Mouse (Mus musculus) macrophage (primary cell): ENCODE measurements at regions not wholly inside any gene's neighbourhood (a gene's known extent, or its start where the extent isn't known, plus 50 kb on each side); places are given as distances from the start of the nearest gene placed in this dataset.

Source experiments
- H3K27ac ChIP-seq: fragments of 350-480 bp; formaldehyde crosslinking; 2 replicates; pipeline ENCODE4 v1.9.0; 2021
- H3K36me3 ChIP-seq: fragments of 350-480 bp; formaldehyde crosslinking; 2 replicates; pipeline ENCODE4 v1.9.0; 2021; ENCODE audit errors: inconsistent target
- H3K4me3 ChIP-seq: fragments of 350-480 bp; formaldehyde crosslinking; 2 replicates; pipeline ENCODE4 v1.9.0; 2021; ENCODE audit errors: inconsistent target
- H3K79me2 ChIP-seq: fragments of 350-480 bp; formaldehyde crosslinking; 2 replicates; pipeline ENCODE4 v1.9.0; 2021; ENCODE audit errors: inconsistent target
- WGBS: methylation state at CpG from one replicate; pipeline ENCODE4 v1.1.7; 2026; ENCODE audit warnings: inconsistent platforms; ENCODE audit not compliant: missing documents; 5-methylcytosine and 5-hydroxymethylcytosine counted together

DNA sequence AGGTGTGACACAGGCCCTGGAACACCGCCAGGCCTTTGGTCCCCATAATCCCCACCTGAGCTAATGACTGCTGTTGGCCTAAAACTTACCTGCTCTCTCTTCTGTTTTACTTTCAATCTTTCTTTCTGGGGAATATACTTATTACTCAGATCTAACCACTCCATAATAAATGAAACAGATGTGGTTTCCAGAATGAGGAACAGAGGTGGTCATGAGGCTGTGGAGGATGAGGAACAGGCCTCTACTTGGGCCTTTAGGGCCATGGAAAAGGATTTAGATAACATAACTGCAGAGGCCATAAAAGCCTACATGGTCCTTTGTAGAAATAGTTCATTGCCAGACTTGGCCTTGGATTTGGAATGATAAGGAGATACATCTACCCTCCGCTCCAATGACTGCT, 74.1 kb downstream of the B3gnt5 start:
- Histone ChIP-seq H3K4me3 (no peak overlapping the region), H3K36me3 (no peaks in the 10 kb centered on the region), H3K79me2 (no peaks in the 10 kb centered on the region), H3K27ac (no peak overlapping the region)
- WGBS = 66% methylated on average over 2 of the region's 2 CpGs

GRCm38 (mm10) chr16:19834750-19835149, 74.7 kb downstream of the B3gnt5 start:
- Histone ChIP-seq H3K4me3 (no peak overlapping the region), H3K79me2 (no peaks in the 10 kb centered on the region), H3K36me3 (no peaks in the 10 kb centered on the region), H3K27ac (no peak overlapping the region)
- 6% methylated on average over 2 of the region's 2 CpGs for WGBS

DNA sequence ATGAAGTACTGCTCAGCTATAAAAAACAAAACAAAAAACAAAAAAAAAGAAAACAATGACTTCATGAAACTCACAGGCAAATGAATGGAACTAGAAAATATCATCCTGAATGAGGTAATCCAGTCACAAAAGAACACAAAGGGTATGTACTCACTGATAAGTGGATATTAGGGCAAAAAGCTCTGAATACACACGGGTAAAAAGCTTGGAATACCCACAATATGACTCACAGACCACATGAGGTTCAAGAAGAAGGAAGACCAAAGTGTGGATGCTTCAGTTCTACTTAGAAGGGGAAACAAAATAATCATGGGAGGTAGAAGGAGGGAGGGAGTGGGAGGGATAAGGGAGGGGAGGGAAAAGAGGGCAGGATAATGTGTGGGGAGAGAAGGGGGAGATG, 79.8 kb downstream of the B3gnt5 start:
- Histone ChIP-seq H3K27ac (no peak overlapping the region), H3K79me2 (no peaks in the 10 kb centered on the region), H3K4me3 (no peak overlapping the region), H3K36me3 (no peaks in the 10 kb centered on the region)
- 0% methylated on average over 1 of the region's 1 CpGs for WGBS

- Histone ChIP-seq H3K27ac (no peak overlapping the region), H3K36me3 (no peaks in the 10 kb centered on the region), H3K79me2 (no peaks in the 10 kb centered on the region), H3K4me3 (no peak overlapping the region)
- WGBS = 41% methylated on average over 3 of the region's 3 CpGs
These were observed 82.5 kb downstream of the B3gnt5 start for GRCm38 (mm10) chr16:19842346-19843025.

GRCm38 (mm10) chr16:19843738-19844137, 83.7 kb downstream of the B3gnt5 start:
- H3K36me3 ChIP-seq = no peaks in the 10 kb centered on the region
- H3K27ac ChIP-seq = peak overlapping the region; percentile 46
- no peak overlapping the region for H3K4me3 ChIP-seq
- no peaks in the 10 kb centered on the region for H3K79me2 ChIP-seq

GRCm38 (mm10) chr16:19848395-19848794, 88.4 kb downstream of the B3gnt5 start:
- 0% methylated on average over 1 of the region's 1 CpGs for WGBS
- H3K79me2 ChIP-seq = no peaks in the 10 kb centered on the region
- H3K4me3 ChIP-seq = no peak overlapping the region
- H3K36me3 ChIP-seq = no peaks in the 10 kb centered on the region
- H3K27ac ChIP-seq = no peak overlapping the region

DNA sequence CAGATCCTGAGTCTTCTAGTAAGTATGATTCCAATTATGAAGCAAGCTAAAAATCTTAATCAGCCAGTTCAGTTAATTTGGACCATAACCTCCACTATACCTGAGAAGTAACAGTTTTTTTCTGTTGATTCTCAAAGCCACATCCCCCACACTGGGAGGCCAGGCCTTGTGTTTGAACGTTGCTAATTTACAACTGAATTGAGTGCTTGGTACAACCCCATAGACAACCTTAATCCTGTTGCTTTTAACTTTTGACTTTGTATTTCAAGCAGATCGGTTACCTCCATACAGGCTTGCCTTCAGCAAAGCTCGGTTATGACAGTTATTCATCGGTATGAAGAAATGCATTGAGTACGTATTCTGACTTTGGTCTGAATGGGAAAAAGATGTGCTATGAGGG, 105.3 kb downstream of the B3gnt5 start:
- Histone ChIP-seq H3K79me2 (no peaks in the 10 kb centered on the region), H3K4me3 (no peak overlapping the region), H3K27ac (no peak overlapping the region), H3K36me3 (no peaks in the 10 kb centered on the region)
- 92% methylated on average over 5 of the region's 5 CpGs for WGBS

GRCm38 (mm10) chr16:19865931-19866330, 105.9 kb downstream of the B3gnt5 start:
- Histone ChIP-seq H3K79me2 (no peaks in the 10 kb centered on the region), H3K4me3 (no peak overlapping the region), H3K27ac (no peak overlapping the region), H3K36me3 (no peaks in the 10 kb centered on the region)

DNA sequence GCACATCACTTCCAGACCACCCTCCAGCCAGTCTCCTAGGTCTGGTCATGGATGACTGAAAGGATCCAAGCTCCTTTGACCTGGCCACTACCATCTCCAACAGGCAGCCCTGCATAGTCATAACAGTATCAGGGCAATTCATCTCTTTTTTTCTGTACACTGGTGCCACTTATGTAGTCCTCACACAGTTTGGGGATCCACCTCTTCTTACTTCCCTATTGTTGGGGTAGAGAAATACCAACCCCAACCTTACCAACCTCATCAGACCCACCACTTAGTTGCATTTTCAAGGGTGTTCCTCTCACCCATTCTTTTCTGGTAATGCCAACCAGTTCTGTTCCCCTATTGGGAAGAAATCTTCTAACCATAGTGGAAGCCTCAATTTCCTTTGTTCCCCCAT, 109.4 kb downstream of the B3gnt5 start:
- Histone ChIP-seq H3K4me3 (no peak overlapping the region), H3K36me3 (no peaks in the 10 kb centered on the region), H3K27ac (no peak overlapping the region), H3K79me2 (no peaks in the 10 kb centered on the region)

DNA sequence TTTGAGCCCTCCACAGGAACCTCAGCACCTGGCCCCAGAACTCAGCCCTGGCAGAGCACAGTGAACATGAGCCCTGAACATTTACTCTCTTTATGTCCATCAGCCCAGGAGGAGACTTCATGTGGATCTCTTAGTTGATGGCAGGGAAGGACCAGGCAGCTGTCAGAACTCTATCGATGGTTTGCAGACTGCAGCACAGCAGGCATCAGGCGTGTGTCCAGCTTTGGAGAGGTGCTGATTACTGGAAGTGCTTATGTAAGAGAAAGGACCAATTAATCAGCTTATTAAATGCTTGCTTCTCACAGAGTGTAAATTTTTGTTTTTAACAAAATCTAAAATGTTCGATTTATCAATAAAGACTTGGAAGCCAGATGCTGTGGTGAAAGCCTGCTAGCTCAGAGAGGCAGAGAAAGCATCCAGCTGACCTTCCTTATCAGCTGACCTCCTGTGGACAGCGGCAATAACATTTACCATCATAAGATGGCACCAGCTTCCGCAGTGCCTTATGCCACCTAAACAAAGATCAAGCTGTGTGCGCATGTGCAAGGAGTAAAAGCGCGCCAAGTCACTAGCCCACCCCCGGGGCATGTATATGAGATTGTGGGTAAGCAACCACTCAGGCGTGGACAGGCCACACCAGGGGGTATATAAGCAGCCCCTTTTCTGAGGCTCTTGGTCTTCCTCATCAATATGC, 105.8 kb downstream of the Klhl6 start:
- H3K79me2 ChIP-seq = no peaks in the 10 kb centered on the region
- 90% methylated on average over 10 of the region's 10 CpGs for WGBS
- no peaks in the 10 kb centered on the region for H3K36me3 ChIP-seq
- H3K4me3 ChIP-seq = no peak overlapping the region
- H3K27ac ChIP-seq = no peak overlapping the region

GRCm38 (mm10) chr16:19882961-19883360, 99.9 kb downstream of the Klhl6 start:
- Histone ChIP-seq H3K27ac (no peak overlapping the region), H3K79me2 (no peaks in the 10 kb centered on the region), H3K36me3 (no peaks in the 10 kb centered on the region), H3K4me3 (no peak overlapping the region)
- WGBS = 100% methylated on average over 3 of the region's 3 CpGs

- Histone ChIP-seq H3K36me3 (no peaks in the 10 kb centered on the region), H3K4me3 (no peak overlapping the region), H3K27ac (peak overlapping the region; percentile 32), H3K79me2 (no peaks in the 10 kb centered on the region)
- 53% methylated on average over 9 of the region's 9 CpGs for WGBS
These were observed 98.9 kb downstream of the Klhl6 start for GRCm38 (mm10) chr16:19883776-19884513.

DNA sequence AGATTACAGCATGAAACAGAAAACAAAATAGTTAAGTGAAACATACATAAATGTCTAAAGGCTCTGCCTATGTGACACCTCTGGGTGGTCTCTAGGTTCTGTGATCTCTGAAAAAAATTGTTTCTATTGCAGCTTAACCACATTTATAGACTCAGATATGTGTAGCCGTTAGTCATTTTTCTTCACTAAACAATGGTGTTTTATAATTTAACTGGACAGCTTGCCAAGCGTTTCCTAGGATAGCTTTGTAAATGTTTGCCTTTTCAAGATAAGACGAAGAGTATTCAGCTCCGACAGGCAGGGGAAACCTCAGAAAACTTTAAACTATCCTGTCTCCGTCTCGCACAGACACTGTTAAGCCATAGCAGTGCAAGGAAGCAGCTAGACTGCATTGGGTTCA, 98.3 kb downstream of the Klhl6 start:
- WGBS = 69% methylated on average over 6 of the region's 6 CpGs
- no peaks in the 10 kb centered on the region for H3K79me2 ChIP-seq
- no peak overlapping the region for H3K4me3 ChIP-seq
- peak overlapping the region; percentile 32 for H3K27ac ChIP-seq
- H3K36me3 ChIP-seq = no peaks in the 10 kb centered on the region

- no peaks in the 10 kb centered on the region for H3K36me3 ChIP-seq
- no peak overlapping the region for H3K27ac ChIP-seq
- H3K4me3 ChIP-seq = no peak overlapping the region
- no peaks in the 10 kb centered on the region for H3K79me2 ChIP-seq
These were observed 96.2 kb downstream of the Klhl6 start for GRCm38 (mm10) chr16:19886596-19886995.

DNA sequence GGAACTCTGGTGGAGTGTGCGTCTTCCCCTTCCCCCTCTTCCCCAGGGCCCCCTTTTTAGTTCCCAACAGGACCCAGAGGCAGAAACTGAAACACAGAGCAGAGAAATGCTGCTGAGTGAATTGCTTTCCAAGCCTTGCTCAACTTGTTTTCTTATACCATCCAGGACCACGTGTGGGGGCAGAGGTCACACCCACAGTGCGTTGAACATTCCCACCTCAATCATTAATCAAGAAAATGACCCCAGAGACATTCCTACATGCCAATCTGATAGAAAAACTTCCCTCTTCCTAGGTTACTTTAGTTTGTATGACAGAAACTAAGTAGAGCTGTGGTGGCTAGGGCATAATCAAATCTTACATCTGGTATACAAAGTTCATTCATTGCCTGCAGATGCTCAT, 93.3 kb downstream of the Klhl6 start:
- Histone ChIP-seq H3K79me2 (no peaks in the 10 kb centered on the region), H3K27ac (no peak overlapping the region), H3K4me3 (no peak overlapping the region), H3K36me3 (no peaks in the 10 kb centered on the region)
- 53% methylated on average over 3 of the region's 3 CpGs for WGBS
